Mouse (Mus musculus) embryonic facial prominence, embryonic 11.5 days (tissue): ENCODE measurements at regions not wholly inside any gene's neighbourhood (a gene's known extent, or its start where the extent isn't known, plus 50 kb on each side); places are given as distances from the start of the nearest gene placed in this dataset.
"Not testable (repeated sequence)": the region's sequence is repeated elsewhere in the genome, so short reads cannot be mapped to it uniquely, and the experiment has no call there.

Source experiments
- ATAC-seq: fragments of 200-750 bp; cut with Nextera tagmentation; replicated peaks from 2 replicates; pipeline ENCODE4 v1.8.0; 2017; ENCODE audit warnings: low read depth; ENCODE audit not compliant: insufficient number of reproducible peaks, low FRiP score, low TSS enrichment
- DNase-seq: peaks from one replicate; pipeline ENCODE4 v3.0.0-alpha.2; 2015; ENCODE audit warnings: low spot score
- H3K27ac ChIP-seq: fragments of 300-500 bp; sonication (generic); replicated peaks from 2 replicates; pipeline ENCODE4 v1.5.1; 2014; ENCODE audit warnings: mild to moderate bottlenecking, low read depth, low read length, control low read depth
- H3K27me3 ChIP-seq: fragments of 300-500 bp; sonication (generic); 2 replicates; pipeline ENCODE4 v1.6.1; 2014; ENCODE audit warnings: mild to moderate bottlenecking, low read length, moderate library complexity, mixed read lengths; ENCODE audit not compliant: control insufficient read depth, insufficient read depth
- H3K36me3 ChIP-seq: fragments of 300-500 bp; sonication (generic); replicated peaks from 2 replicates; pipeline ENCODE4 v1.6.1; 2014; ENCODE audit warnings: low read depth, mild to moderate bottlenecking, low read length, moderate library complexity, mixed read lengths; ENCODE audit not compliant: control insufficient read depth, insufficient read depth
- H3K4me1 ChIP-seq: fragments of 300-500 bp; sonication (generic); 2 replicates; pipeline ENCODE4 v1.6.1; 2014; ENCODE audit warnings: low read length, mixed read lengths; ENCODE audit not compliant: control insufficient read depth, insufficient read depth
- H3K4me2 ChIP-seq: fragments of 300-500 bp; sonication (generic); 2 replicates; pipeline ENCODE4 v1.6.1; 2014; ENCODE audit warnings: low read depth, mild to moderate bottlenecking, control low read depth, low read length, moderate library complexity
- H3K4me3 ChIP-seq: fragments of 300-500 bp; sonication (generic); 2 replicates; pipeline ENCODE4 v1.5.1; 2014; ENCODE audit warnings: low read depth, low read length, control low read depth
- H3K9ac ChIP-seq: fragments of 300-500 bp; sonication (generic); replicated peaks from 2 replicates; pipeline ENCODE4 v1.6.1; 2014; ENCODE audit warnings: mild to moderate bottlenecking, control low read depth, low read length
- H3K9me3 ChIP-seq: fragments of 300-500 bp; sonication (generic); replicated peaks from 2 replicates; pipeline ENCODE4 v1.6.1; 2016; ENCODE audit warnings: mild to moderate bottlenecking, low read length, inconsistent platforms, mixed read lengths; ENCODE audit not compliant: control insufficient read depth
- WGBS: fragments of 180-500 bp; shearing (Covaris S2); extraction: QIAGEN DNeasy Blood & Tissue Kit; methylation state at CpG from one replicate; pipeline ENCODE4 v1.1.7; 2014; 5-methylcytosine and 5-hydroxymethylcytosine counted together

DNA sequence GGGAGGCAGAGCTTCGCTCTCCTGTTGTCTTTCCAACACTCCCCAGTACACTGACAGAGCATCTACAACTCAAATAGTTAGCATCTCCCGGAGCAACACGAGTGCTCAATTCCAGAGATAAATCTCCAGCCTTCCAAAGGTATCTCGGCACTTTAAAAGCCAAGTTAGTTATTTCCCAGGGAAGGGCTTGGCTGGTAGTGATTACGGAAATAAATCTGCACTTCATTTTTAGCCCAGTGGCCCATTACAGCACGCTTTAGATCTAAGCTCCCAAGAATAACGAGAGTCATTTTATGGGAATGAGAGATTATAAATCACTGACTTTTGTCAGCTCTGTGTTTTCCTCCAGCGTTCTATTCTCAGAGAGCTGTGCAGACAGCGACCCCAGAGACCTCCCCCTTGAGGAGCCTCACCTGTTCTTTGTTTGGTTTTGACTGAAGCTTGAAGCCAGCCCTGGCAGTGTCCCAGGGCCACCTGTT lies 255.0 kb upstream of the Tmpo start:
- Histone ChIP-seq H3K4me2 (no peak overlapping the region), H3K4me3 (no peak overlapping the region), H3K27ac (no peak overlapping the region), H3K27me3 (no peaks in the 10 kb centered on the region), H3K4me1 (no peaks in the 10 kb centered on the region), H3K9ac (no peak overlapping the region), H3K36me3 (no peaks in the 10 kb centered on the region), H3K9me3 (no peaks in the 10 kb centered on the region)
- no peak for DNase-seq
- ATAC-seq, result no peak
- 52% methylated on average over 9 of the region's 9 CpGs for WGBS

DNA sequence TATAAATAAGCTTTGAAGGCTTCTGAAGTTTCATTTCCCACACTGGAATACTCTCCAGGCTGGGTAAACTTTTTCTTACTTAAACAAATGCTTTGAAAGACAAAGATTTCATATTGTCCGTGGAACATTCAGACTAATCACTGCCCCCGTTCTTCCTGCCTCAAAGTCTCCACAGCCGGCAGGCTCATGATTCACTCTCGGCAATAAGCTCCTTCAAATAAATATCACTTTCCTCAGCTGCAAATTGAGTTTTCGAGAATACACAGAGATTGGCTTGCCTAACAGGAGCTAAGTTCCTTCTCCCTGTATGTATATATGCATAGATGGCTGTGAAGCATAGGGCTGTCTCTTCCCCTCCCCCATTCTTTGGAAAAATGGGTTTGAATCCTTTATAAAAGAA lies 249.2 kb upstream of the Tmpo start:
- no peak overlapping the region for H3K27ac ChIP-seq
- WGBS, result 49% methylated on average over 5 of the region's 5 CpGs
- H3K4me3 ChIP-seq, result no peak overlapping the region
- no peaks in the 10 kb centered on the region for H3K36me3 ChIP-seq
- H3K4me1 ChIP-seq, result no peaks in the 10 kb centered on the region
- no peaks in the 10 kb centered on the region for H3K27me3 ChIP-seq
- no peak for DNase-seq
- no peak for ATAC-seq
- H3K9me3 ChIP-seq, result no peaks in the 10 kb centered on the region
- no peak overlapping the region for H3K4me2 ChIP-seq
- H3K9ac ChIP-seq, result no peak overlapping the region

DNA sequence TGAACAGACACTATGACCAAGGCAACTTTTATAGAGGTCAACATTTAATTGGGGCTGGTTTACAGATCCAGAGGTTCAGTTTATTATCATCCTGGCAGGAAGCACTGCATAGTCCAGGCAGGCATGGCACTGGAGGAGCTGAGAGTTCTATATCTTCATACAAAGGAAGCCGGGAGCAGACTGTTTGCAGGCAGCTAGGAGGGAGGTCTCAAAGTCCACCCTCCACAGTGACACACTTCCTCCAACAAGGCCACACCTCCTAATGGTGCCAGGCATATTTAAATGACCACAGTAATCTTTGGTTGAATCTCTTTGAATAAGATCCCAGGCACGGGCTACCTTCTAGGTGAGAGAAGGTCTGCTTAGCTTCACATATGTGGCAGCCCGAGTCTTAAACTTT lies 245.5 kb upstream of the Tmpo start:
- H3K27ac ChIP-seq, result no peak overlapping the region
- no peak overlapping the region for H3K9ac ChIP-seq
- WGBS, result 89% methylated on average over 3 of the region's 3 CpGs
- H3K36me3 ChIP-seq, result no peaks in the 10 kb centered on the region
- no peaks in the 10 kb centered on the region for H3K4me1 ChIP-seq
- H3K4me3 ChIP-seq, result no peak overlapping the region
- H3K4me2 ChIP-seq, result no peak overlapping the region
- ATAC-seq (no peak), DNase-seq (no peak)
- no peaks in the 10 kb centered on the region for H3K9me3 ChIP-seq
- no peaks in the 10 kb centered on the region for H3K27me3 ChIP-seq

DNA sequence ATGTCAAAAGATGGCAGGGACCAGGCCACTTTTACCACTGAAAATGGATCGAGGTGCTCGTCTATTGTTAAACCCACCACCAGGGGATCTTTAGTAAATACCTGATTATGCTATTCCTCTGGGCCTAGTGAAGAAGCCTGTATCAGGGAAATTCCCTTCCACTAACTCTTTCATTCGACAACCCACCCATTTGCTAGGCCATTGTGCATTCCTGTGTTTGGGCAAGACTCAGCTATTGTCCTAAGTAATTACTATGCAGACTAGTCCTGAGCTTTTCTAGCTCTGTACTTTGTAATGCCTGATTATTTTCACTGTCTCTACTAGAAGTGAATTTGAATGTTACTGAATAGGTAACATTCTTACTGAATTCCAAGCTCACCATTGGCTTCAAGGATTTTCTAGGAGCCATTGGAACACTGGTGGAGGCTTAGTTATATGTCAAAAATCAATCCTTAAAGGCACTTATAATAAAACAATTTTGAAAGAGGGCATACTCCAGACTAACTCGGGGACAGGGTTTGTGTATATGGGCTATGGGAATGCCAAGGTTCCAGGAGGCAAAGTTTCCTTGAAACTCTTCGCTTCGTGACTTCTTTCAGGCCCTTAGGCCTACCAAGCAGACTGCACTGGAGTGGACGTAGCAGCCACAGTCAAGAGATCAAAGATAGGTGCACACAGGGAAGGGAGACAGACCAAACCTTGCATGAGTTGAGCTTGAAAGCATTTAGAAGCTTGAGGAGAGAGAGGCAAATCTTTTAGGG lies 244.7 kb upstream of the Tmpo start:
- H3K4me3 ChIP-seq, H3K4me2 ChIP-seq, H3K36me3 ChIP-seq, ATAC-seq, H3K9ac ChIP-seq, H3K27ac ChIP-seq, DNase-seq, H3K27me3 ChIP-seq, H3K9me3 ChIP-seq, H3K4me1 ChIP-seq: not testable (repeated sequence)
- WGBS, result 67% methylated on average over 7 of the region's 7 CpGs

GRCm38 (mm10) chr10:91424786-91425185 lies 243.7 kb upstream of the Tmpo start:
- ATAC-seq (no peak), DNase-seq (no peak)
- Histone ChIP-seq H3K4me2 (no peak overlapping the region), H3K4me3 (no peak overlapping the region), H3K27me3 (no peaks in the 10 kb centered on the region), H3K36me3 (no peaks in the 10 kb centered on the region), H3K4me1 (no peaks in the 10 kb centered on the region), H3K27ac (no peak overlapping the region), H3K9ac (no peak overlapping the region), H3K9me3 (no peaks in the 10 kb centered on the region)
- 57% methylated on average over 5 of the region's 5 CpGs for WGBS

DNA sequence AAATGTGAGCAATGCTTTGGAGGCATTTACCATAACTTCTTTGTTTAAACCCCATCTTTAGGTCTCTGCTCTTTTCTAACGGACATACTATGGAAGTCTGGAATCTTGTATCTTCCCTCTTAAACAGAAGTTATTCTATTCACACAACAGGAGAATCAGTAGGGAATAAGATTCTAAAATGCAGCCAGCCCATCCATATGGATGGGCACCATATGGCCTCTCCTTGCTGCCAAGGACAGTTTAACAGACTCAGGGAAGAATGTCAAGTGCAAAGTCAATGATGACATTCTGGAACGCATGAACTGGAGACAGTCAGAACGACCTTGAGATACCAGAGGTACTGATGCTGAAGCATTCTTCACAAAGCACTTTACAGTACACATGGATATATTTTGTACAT lies 206.1 kb upstream of the Tmpo start:
- 78% methylated on average over 3 of the region's 3 CpGs for WGBS
- no peak overlapping the region for H3K9ac ChIP-seq
- no peaks in the 10 kb centered on the region for H3K9me3 ChIP-seq
- H3K27ac ChIP-seq, result no peak overlapping the region
- no peak overlapping the region for H3K4me2 ChIP-seq
- H3K36me3 ChIP-seq, result no peaks in the 10 kb centered on the region
- H3K27me3 ChIP-seq, result no peaks in the 10 kb centered on the region
- ATAC-seq (no peak), DNase-seq (no peak)
- H3K4me3 ChIP-seq, result no peak overlapping the region
- H3K4me1 ChIP-seq, result no peaks in the 10 kb centered on the region

DNA sequence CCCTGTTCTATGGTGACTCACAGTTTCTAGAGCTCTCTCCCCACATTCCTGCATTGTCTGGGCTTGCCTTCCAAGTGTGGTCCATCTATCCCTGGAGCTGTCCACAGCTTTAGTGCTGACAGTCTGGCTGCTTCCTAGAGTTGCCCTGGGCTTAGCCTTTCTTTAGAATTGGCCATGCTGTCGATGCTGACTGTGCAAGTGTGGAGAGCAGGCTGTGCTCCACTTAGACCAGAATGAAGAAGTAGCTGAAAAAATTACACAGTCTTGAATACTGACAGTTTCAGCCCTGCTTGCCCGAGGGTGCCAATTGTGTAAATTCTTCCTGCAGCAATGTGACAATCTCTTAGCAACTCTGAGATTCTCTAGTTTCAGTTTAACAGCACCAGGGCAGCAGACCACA lies 203.3 kb upstream of the Tmpo start:
- ATAC-seq (no peak), DNase-seq (peak; percentile 80)
- H3K4me1 ChIP-seq, result no peaks in the 10 kb centered on the region
- H3K4me2 ChIP-seq, result no peak overlapping the region
- no peak overlapping the region for H3K9ac ChIP-seq
- no peak overlapping the region for H3K4me3 ChIP-seq
- no peaks in the 10 kb centered on the region for H3K36me3 ChIP-seq
- WGBS, result 59% methylated on average over 2 of the region's 2 CpGs
- H3K27me3 ChIP-seq, result no peaks in the 10 kb centered on the region
- H3K9me3 ChIP-seq, result no peaks in the 10 kb centered on the region
- no peak overlapping the region for H3K27ac ChIP-seq

DNA sequence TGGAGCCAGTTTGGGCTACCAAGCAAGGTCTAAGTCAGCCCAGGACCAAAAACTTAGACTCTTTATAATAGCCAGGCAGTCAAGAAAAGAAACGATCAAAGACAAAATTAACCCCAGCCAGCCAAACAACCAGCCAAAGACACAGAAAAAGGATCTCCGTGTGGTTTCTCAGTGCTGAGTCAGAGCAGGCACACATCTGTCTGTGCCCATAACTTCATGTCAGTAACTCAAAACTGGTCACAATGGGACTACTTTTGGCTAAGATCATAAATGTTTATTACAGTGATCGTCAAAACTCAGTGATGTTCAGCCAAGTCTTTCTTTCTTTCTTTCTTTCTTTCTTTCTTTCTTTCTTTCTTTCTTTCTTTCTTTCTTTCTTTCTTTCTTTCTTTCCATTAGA lies 195.6 kb upstream of the Tmpo start:
- no peaks in the 10 kb centered on the region for H3K27me3 ChIP-seq
- no peak for DNase-seq
- H3K9me3 ChIP-seq, result no peaks in the 10 kb centered on the region
- H3K4me3 ChIP-seq, result no peak overlapping the region
- no peak overlapping the region for H3K27ac ChIP-seq
- H3K9ac ChIP-seq, result no peak overlapping the region
- ATAC-seq, result no peak
- H3K36me3 ChIP-seq, result no peaks in the 10 kb centered on the region
- WGBS, result 91% methylated on average over 3 of the region's 3 CpGs
- no peak overlapping the region for H3K4me2 ChIP-seq
- no peaks in the 10 kb centered on the region for H3K4me1 ChIP-seq
